Mouse (Mus musculus): Measurements from ENCODE around the gene Rwdd2b. TPM values are rescaled to one million over a fixed set of nuclear protein-coding genes. Genes with fewer than 3 reads are reported as not detected.

Gene Rwdd2b
- polyA plus RNA-seq, 1 experiment from 2014 or later: 9.8 TPM

- Histone ChIP-seq H3K9ac (no peak overlapping the region), H3K4me2 (no peak overlapping the region), H3K4me3 (no peak overlapping the region), H3K27me3 (no peaks in the 10 kb centered on the region), H3K4me1 (peaks cover 20% of the 10 kb centered on the region), H3K9me3 (no peaks in the 10 kb centered on the region), H3K27ac (no peak overlapping the region), H3K36me3 (no peaks in the 10 kb centered on the region)
- no peak for ATAC-seq (ENCODE audit: insufficient number of reproducible peaks, low FRiP score, low TSS enrichment, low read depth)
These were observed 2.9 kb upstream of the Rwdd2b start for GRCm38 (mm10) chr16:87443245-87443644.

GRCm38 (mm10) chr16:87442291-87442690, 1.9 kb upstream of the Rwdd2b start:
- H3K9ac ChIP-seq: no peak overlapping the region
- 29% methylated on average over 5 of the region's 5 CpGs for WGBS
- peaks cover 20% of the 10 kb centered on the region for H3K4me1 ChIP-seq
- H3K36me3 ChIP-seq: no peaks in the 10 kb centered on the region
- H3K27ac ChIP-seq: no peak overlapping the region; the same call in 1 of the 2 replicates
- H3K9me3 ChIP-seq: no peaks in the 10 kb centered on the region
- ATAC-seq (ENCODE audit: insufficient number of reproducible peaks, low FRiP score, low TSS enrichment, low read depth): no peak
- no peak overlapping the region for H3K4me2 ChIP-seq
- H3K27me3 ChIP-seq: no peaks in the 10 kb centered on the region
- no peak overlapping the region for H3K4me3 ChIP-seq

GRCm38 (mm10) chr16:87441089-87441488, 716 bp upstream of the Rwdd2b start:
- Histone ChIP-seq H3K27me3 (no peaks in the 10 kb centered on the region), H3K4me3 (peak overlapping the region; percentile 83), H3K4me1 (peaks cover 20% of the 10 kb centered on the region), H3K27ac (0 out of 2 replicates have a peak overlapping the region, but pooled peaks have one; percentile 90), H3K9me3 (no peaks in the 10 kb centered on the region), H3K9ac (peak overlapping the region; percentile 89; the same call in 1 of the 2 replicates), H3K36me3 (0 out of 2 replicates have a peak, but pooled peaks cover 4% of the 10 kb centered on the region), H3K4me2 (peak overlapping the region; percentile 75)
- no peak for ATAC-seq (ENCODE audit: insufficient number of reproducible peaks, low FRiP score, low TSS enrichment, low read depth)
- WGBS: 20% methylated on average over 9 of the region's 9 CpGs

- ATAC-seq (ENCODE audit: insufficient number of reproducible peaks, low FRiP score, low TSS enrichment, low read depth): no peak
- Histone ChIP-seq H3K36me3 (peaks cover 7% of the 10 kb centered on the region; the same call in 1 of the 2 replicates), H3K4me2 (no peak overlapping the region), H3K9ac (no peak overlapping the region), H3K9me3 (no peaks in the 10 kb centered on the region), H3K4me3 (no peak overlapping the region), H3K27me3 (no peaks in the 10 kb centered on the region), H3K4me1 (peaks cover 20% of the 10 kb centered on the region), H3K27ac (no peak overlapping the region)
- WGBS: 90% methylated on average over 8 of the region's 8 CpGs
These were observed 1.7 kb downstream of the Rwdd2b start for GRCm38 (mm10) chr16:87438697-87439096.

- ATAC-seq (ENCODE audit: insufficient number of reproducible peaks, low FRiP score, low TSS enrichment, low read depth): no peak
- WGBS: 94% methylated on average over 21 of the region's 21 CpGs
- Histone ChIP-seq H3K4me1 (peaks cover 14% of the 10 kb centered on the region), H3K4me3 (no peak overlapping the region), H3K27ac (no peak overlapping the region), H3K36me3 (peaks cover 7% of the 10 kb centered on the region; the same call in 1 of the 2 replicates), H3K4me2 (no peak overlapping the region), H3K9ac (no peak overlapping the region), H3K9me3 (no peaks in the 10 kb centered on the region), H3K27me3 (no peaks in the 10 kb centered on the region)
These were observed 3.3 kb downstream of the Rwdd2b start for GRCm38 (mm10) chr16:87437096-87437495.

GRCm38 (mm10) chr16:87435411-87436205, 4.8 kb downstream of the Rwdd2b start:
- Histone ChIP-seq H3K27ac (no peak overlapping the region), H3K4me1 (peaks cover 9% of the 10 kb centered on the region; the same call in 1 of the 2 replicates), H3K9ac (no peak overlapping the region), H3K27me3 (no peaks in the 10 kb centered on the region), H3K4me3 (no peak overlapping the region), H3K36me3 (peaks cover 7% of the 10 kb centered on the region; the same call in 1 of the 2 replicates), H3K9me3 (no peaks in the 10 kb centered on the region), H3K4me2 (no peak overlapping the region)
- WGBS: 77% methylated on average over 13 of the region's 13 CpGs
- no peak for ATAC-seq (ENCODE audit: insufficient number of reproducible peaks, low FRiP score, low TSS enrichment, low read depth)

GRCm38 (mm10) chr16:87434946-87435345, 5.4 kb downstream of the Rwdd2b start:
- Histone ChIP-seq H3K27ac (no peak overlapping the region), H3K4me2 (no peak overlapping the region), H3K36me3 (peaks cover 7% of the 10 kb centered on the region; the same call in 1 of the 2 replicates), H3K27me3 (no peaks in the 10 kb centered on the region), H3K4me3 (no peak overlapping the region), H3K4me1 (peaks cover 9% of the 10 kb centered on the region; the same call in 1 of the 2 replicates), H3K9me3 (no peaks in the 10 kb centered on the region), H3K9ac (no peak overlapping the region)
- no peak for ATAC-seq (ENCODE audit: insufficient number of reproducible peaks, low FRiP score, low TSS enrichment, low read depth)
- 77% methylated on average over 6 of the region's 6 CpGs for WGBS

- no peak overlapping the region for H3K4me2 ChIP-seq
- peaks cover 6% of the 10 kb centered on the region; the same call in 1 of the 2 replicates for H3K4me1 ChIP-seq
- H3K27ac ChIP-seq: no peak overlapping the region
- H3K9ac ChIP-seq: no peak overlapping the region
- no peak for ATAC-seq (ENCODE audit: insufficient number of reproducible peaks, low FRiP score, low TSS enrichment, low read depth)
- peaks cover 9% of the 10 kb centered on the region; the same call in 1 of the 2 replicates for H3K36me3 ChIP-seq
- H3K9me3 ChIP-seq: no peaks in the 10 kb centered on the region
- WGBS: 84% methylated on average over 7 of the region's 7 CpGs
- no peaks in the 10 kb centered on the region for H3K27me3 ChIP-seq
- H3K4me3 ChIP-seq: no peak overlapping the region
These were observed 6.1 kb downstream of the Rwdd2b start for GRCm38 (mm10) chr16:87434266-87434665.

GRCm38 (mm10) chr16:87432033-87432814, 8.1 kb downstream of the Rwdd2b start, which contains the start of gene Ltn1:
Ltn1 (minus strand) TSS chr16:87432612.
- Histone ChIP-seq H3K27me3 (no peaks in the 10 kb centered on the region), H3K4me2 (peak within 1 kb of the TSS; percentile 70), H3K4me3 (peak within 1 kb of the TSS; percentile 92), H3K9ac (peak within 1 kb of the TSS; percentile 84), H3K4me1 (peaks cover 6% of the 10 kb centered on the region; the same call in 1 of the 2 replicates), H3K27ac (peak within 1 kb of the TSS; percentile 62), H3K9me3 (no peaks in the 10 kb centered on the region), H3K36me3 (peaks cover 11% of the 10 kb centered on the region; the same call in 1 of the 2 replicates)
- WGBS: under 1% methylated on average over 56 of the region's 56 CpGs
- peak; percentile 97 for ATAC-seq (ENCODE audit: insufficient number of reproducible peaks, low FRiP score, low TSS enrichment, low read depth)

- Histone ChIP-seq H3K4me2 (no peak overlapping the region), H3K27me3 (no peaks in the 10 kb centered on the region), H3K9ac (no peak overlapping the region), H3K4me1 (peaks cover 6% of the 10 kb centered on the region; the same call in 1 of the 2 replicates), H3K27ac (no peak overlapping the region), H3K4me3 (no peak overlapping the region), H3K36me3 (peaks cover 47% of the 10 kb centered on the region), H3K9me3 (no peaks in the 10 kb centered on the region)
- 96% methylated on average over 8 of the region's 8 CpGs for WGBS
- ATAC-seq (ENCODE audit: insufficient number of reproducible peaks, low FRiP score, low TSS enrichment, low read depth): no peak
These were observed 12.9 kb downstream of the Rwdd2b start for GRCm38 (mm10) chr16:87427516-87427915.

- no peak overlapping the region for H3K4me3 ChIP-seq
- ATAC-seq (ENCODE audit: insufficient number of reproducible peaks, low FRiP score, low TSS enrichment, low read depth): no peak
- no peaks in the 10 kb centered on the region for H3K9me3 ChIP-seq
- H3K4me1 ChIP-seq: no peaks in the 10 kb centered on the region
- H3K9ac ChIP-seq: no peak overlapping the region
- 95% methylated on average over 8 of the region's 8 CpGs for WGBS
- H3K27me3 ChIP-seq: no peaks in the 10 kb centered on the region
- H3K36me3 ChIP-seq: peaks cover 92% of the 10 kb centered on the region
- H3K4me2 ChIP-seq: no peak overlapping the region
- H3K27ac ChIP-seq: no peak overlapping the region
These were observed 19.7 kb downstream of the Rwdd2b start for GRCm38 (mm10) chr16:87420662-87421061.

- no peaks in the 10 kb centered on the region for H3K27me3 ChIP-seq
- no peaks in the 10 kb centered on the region for H3K4me1 ChIP-seq
- 85% methylated on average over 3 of the region's 3 CpGs for WGBS
- no peak overlapping the region for H3K27ac ChIP-seq
- H3K36me3 ChIP-seq: peaks cover 82% of the 10 kb centered on the region
- no peak for ATAC-seq (ENCODE audit: insufficient number of reproducible peaks, low FRiP score, low TSS enrichment, low read depth)
- H3K4me3 ChIP-seq: no peak overlapping the region
- no peak overlapping the region for H3K4me2 ChIP-seq
- no peaks in the 10 kb centered on the region for H3K9me3 ChIP-seq
- no peak overlapping the region for H3K9ac ChIP-seq
These were observed 35.4 kb downstream of the Rwdd2b start for GRCm38 (mm10) chr16:87405001-87405400.

Data from limb, embryonic 15.5 days (tissue).